Mouse (Mus musculus) embryonic facial prominence, embryonic 10.5 days (tissue): ENCODE measurements at regions not wholly inside any gene's neighbourhood (a gene's known extent, or its start where the extent isn't known, plus 50 kb on each side); places are given as distances from the start of the nearest gene placed in this dataset.

ENCODE experiments used
- DNase-seq: peaks from one replicate; pipeline ENCODE4 v3.0.0-alpha.2; 2017; ENCODE audit warnings: low spot score
- H3K27ac ChIP-seq: fragments of 300-500 bp; sonication (generic); replicated peaks from 2 replicates; pipeline ENCODE4 v1.5.1; 2016; ENCODE audit warnings: mild to moderate bottlenecking
- H3K27me3 ChIP-seq: fragments of 300-500 bp; sonication (generic); replicated peaks from 2 replicates; pipeline ENCODE4 v1.6.1; 2016; ENCODE audit warnings: low read depth, mild to moderate bottlenecking; ENCODE audit not compliant: poor library complexity, severe bottlenecking
- H3K36me3 ChIP-seq: fragments of 300-500 bp; sonication (generic); replicated peaks from 2 replicates; pipeline ENCODE4 v1.6.1; 2016; ENCODE audit warnings: mild to moderate bottlenecking, moderate library complexity
- H3K4me1 ChIP-seq: fragments of 300-500 bp; sonication (generic); 2 replicates; pipeline ENCODE4 v1.6.1; 2016
- H3K4me3 ChIP-seq: fragments of 300-500 bp; sonication (generic); 2 replicates; pipeline ENCODE4 v1.5.1; 2016; ENCODE audit warnings: mild to moderate bottlenecking, moderate library complexity
- H3K9me3 ChIP-seq: fragments of 300-500 bp; sonication (generic); 2 replicates; pipeline ENCODE4 v1.6.1; 2016; ENCODE audit warnings: mild to moderate bottlenecking
- WGBS: fragments of 180-500 bp; shearing (Covaris S2); methylation state at CpG from one replicate; pipeline ENCODE4 v1.1.7; 2016; 5-methylcytosine and 5-hydroxymethylcytosine counted together

DNA sequence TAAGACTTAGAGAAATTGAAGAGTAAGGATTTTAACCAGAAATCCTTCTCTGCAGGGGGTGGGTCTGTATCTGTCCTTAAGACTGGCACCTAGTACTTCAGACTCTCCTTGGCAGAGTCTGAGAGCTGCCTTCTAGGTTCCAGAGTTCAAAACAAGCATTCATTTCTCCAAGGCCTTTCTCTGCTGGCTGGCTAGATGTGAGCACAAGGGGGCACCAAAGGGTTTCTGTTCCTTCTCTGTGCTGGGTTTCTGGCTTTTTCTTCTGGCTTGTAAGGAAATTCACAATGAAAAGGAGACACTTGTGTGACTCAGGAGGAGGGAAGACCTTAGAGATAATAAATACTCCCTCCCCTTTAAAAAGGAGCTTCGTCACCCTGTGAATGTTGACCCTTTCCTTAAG lies 61.7 kb upstream of the Sorcs3 start:
- Histone ChIP-seq H3K27ac (no peak overlapping the region), H3K4me1 (no peaks in the 10 kb centered on the region), H3K9me3 (no peaks in the 10 kb centered on the region), H3K27me3 (no peaks in the 10 kb centered on the region), H3K36me3 (no peaks in the 10 kb centered on the region), H3K4me3 (no peak overlapping the region)
- 30% methylated on average over 1 of the region's 1 CpGs for WGBS
- peak; percentile 39 for DNase-seq
